Mouse (Mus musculus): Measurements from ENCODE around the gene Gm21863. TPM values are rescaled to one million over a fixed set of nuclear protein-coding genes. Genes with fewer than 3 reads are reported as not detected.
"Not testable (repeated sequence)": the region's sequence is repeated elsewhere in the genome, so short reads cannot be mapped to it uniquely, and the experiment has no call there.

The Gm21863 gene
- polyA plus RNA-seq (2015; fragmentation: Nextera tagmentation; extraction: Ambion mirVana) = not detected in 2 replicates

DNA sequence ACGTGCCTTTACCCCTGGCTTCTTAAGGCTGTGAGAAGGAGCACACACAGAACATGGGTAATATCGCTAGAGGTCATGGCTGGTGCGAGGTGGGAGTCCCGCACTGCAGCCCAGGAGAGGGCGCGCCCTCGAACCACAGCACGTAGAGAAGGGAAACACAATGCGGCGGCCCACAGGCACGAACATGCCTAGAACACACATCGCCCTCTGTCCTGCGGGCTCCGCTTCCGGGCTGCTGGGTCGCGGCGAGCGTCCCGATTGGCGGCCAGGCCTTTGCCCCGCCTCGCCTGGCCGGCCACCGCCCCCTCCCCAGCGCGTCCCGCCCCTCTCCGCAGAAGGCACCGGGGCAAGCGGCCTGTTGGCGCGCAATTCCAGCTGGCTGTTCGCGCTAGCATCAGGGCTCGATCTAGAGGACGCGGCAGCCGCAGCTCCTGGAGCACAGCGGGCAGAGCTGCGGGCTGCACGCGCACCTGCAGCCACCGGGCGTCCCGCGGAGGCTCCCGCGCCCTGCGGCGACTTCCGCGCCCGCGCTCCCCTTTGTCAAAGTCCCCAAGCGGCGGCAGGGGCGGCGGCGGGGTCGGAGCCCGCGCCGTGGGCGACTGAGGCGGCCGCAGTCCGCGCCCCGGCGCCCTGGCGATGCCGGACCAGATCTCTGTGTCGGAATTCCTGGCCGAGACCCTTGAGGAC is at the start of gene Gm21863:
TSS of gene Gm21863 (plus strand) at position 637 of the 687 bp plus-strand sequence.
- not testable (repeated sequence) for H3K4me2 ChIP-seq (ENCODE audit: low read depth, low read length); H3K27ac ChIP-seq (ENCODE audit: low read length); H3K4me1 ChIP-seq (ENCODE audit: control insufficient read depth, insufficient read depth, low read length); H3K4me3 ChIP-seq (replicated peaks; ENCODE audit: low read length); H3K9me3 ChIP-seq (replicated peaks; ENCODE audit: control insufficient read depth, low read length); H3K9ac ChIP-seq (ENCODE audit: low read length); H3K27me3 ChIP-seq (ENCODE audit: control insufficient read depth, insufficient read depth, low read length); H3K36me3 ChIP-seq (ENCODE audit: control insufficient read depth, insufficient read depth, low read length)
- ATAC-seq (ENCODE audit: insufficient read depth, low FRiP score) = peak; percentile 87
- WGBS = 13% methylated on average over 58 of the region's 75 CpGs

DNA sequence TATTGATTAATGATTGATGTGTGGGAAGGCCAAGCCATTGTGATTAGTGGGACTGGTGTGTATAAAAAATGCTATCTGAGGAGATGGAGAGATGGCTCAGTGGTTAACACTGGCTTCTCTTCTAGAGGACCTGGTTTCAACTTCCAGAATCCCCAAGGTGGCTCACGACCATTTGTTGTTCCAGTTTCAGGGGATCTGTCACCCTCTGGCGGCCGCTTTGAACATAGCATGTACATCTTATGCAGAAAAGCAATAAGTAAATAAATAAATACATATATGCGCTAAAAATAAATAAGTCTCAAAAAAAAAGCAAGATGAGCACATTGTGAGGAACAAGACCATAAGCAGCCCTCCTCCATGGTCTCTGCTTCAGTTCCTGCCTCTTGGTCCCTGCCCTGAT is 26.3 kb upstream of the Gm21863 start:
- not testable (repeated sequence) for H3K9ac ChIP-seq (ENCODE audit: low read length); H3K4me1 ChIP-seq (ENCODE audit: control insufficient read depth, insufficient read depth, low read length); H3K4me3 ChIP-seq (replicated peaks; ENCODE audit: low read length); H3K9me3 ChIP-seq (replicated peaks; ENCODE audit: control insufficient read depth, low read length); H3K27ac ChIP-seq (ENCODE audit: low read length); H3K36me3 ChIP-seq (ENCODE audit: control insufficient read depth, insufficient read depth, low read length); H3K27me3 ChIP-seq (ENCODE audit: control insufficient read depth, insufficient read depth, low read length); ATAC-seq (ENCODE audit: insufficient read depth, low FRiP score); H3K4me2 ChIP-seq (ENCODE audit: low read depth, low read length)
- 38% methylated on average over 4 of the region's 4 CpGs for WGBS

Measured in stomach, embryonic 16.5 days (tissue).